Mouse (Mus musculus): ENCODE measurements around the gene Tjp1.

DNA sequence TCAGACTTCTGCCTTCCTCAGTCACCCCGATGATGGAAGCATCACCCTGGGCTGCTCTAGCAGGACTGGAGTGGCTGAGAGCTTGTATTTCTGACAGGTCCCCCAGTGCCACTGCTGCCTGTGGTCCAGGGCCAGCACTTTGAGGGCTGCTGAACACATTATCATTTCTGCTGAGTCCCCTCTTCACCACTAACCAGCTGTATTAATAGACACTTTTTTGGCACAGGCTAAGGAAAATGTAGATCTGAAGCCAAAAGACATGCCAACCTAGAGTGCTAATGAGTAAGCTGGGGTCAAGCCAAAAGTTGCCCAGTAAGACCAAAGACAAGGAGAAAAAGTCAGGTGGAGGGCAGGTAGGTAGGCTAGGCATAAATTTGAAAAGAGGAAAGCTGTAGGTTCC is 66.2 kb downstream of the Tjp1 start:
- TF ChIP-seq SIN3A (IDR thresholded peaks at IDR 0.05; ENCODE audit: low read length) (no peak), POLR2A (IDR thresholded peaks at IDR 0.05; ENCODE audit: low read depth, low read length) (no peak), USF2 (conservative IDR thresholded peaks at IDR 0.05; ENCODE audit: low read depth, low read length) (no peak), CTCF (conservative IDR thresholded peaks at IDR 0.05 in 1 of 2, IDR thresholded peaks at IDR 0.05 in 1 of 2; ENCODE audit: low read depth in 2 of 2, low read length in 2 of 2) (no peak), TBP (conservative IDR thresholded peaks at IDR 0.05; ENCODE audit: low read depth, low read length) (no peak), MAX (IDR thresholded peaks at IDR 0.05; ENCODE audit: low read length) (no peak)
